In genomic region chr19:17775943-17776342, GRCm38 (mm10) we compare ENCODE assay signal across 28 mouse cellular contexts.
A peak's percentile ranks its signal among the peaks of the same experiment; 100 is the strongest.
DNase-seq lines count a peak whose midpoint lies in the region; ATAC-seq and TF ChIP-seq lines count a peak whose summit lies in the region.
"Had no signal": no experiment of that assay in that cellular context is flagged by ENCODE, and none has a peak within 500 bp of the region (broad histone marks: within the 10 kb centered on the region; RNA-seq: fewer than 3 reads in every experiment).

No protein-coding gene starts in this region.

- no peak overlapping the region for H3K4me3 ChIP-seq in liver, embryonic 16.5 days (ENCODE audit: low read depth, low read length)
- no peak overlapping the region for H3K4me3 ChIP-seq in intestine, embryonic 16.5 days (ENCODE audit: low read length)
- no peak overlapping the region for H3K4me3 ChIP-seq in stomach, embryonic 16.5 days (replicated peaks; ENCODE audit: low read length)
- H3K4me3 ChIP-seq: embryonic facial prominence, embryonic 13.5 days; forebrain, embryonic 10.5 days; forebrain, embryonic 15.5 days; heart, embryonic 10.5 days; heart, embryonic 15.5 days; kidney, embryonic 15.5 days; layer of hippocampus, adult 2 months; liver, embryonic 13.5 days; megakaryocyte, embryonic 14.5 days had no signal

- no peaks in the 10 kb centered on the region for H3K36me3 ChIP-seq in liver, embryonic 16.5 days (ENCODE audit: control insufficient read depth, insufficient read depth)
- H3K36me3 ChIP-seq in intestine, embryonic 16.5 days (ENCODE audit: control insufficient read depth, insufficient read depth, low read length) = no peaks in the 10 kb centered on the region
- no peaks in the 10 kb centered on the region for H3K36me3 ChIP-seq in stomach, embryonic 16.5 days (ENCODE audit: control insufficient read depth, insufficient read depth, low read length)
- H3K36me3 ChIP-seq: embryonic facial prominence, embryonic 13.5 days; forebrain, embryonic 10.5 days; forebrain, embryonic 15.5 days; heart, embryonic 10.5 days; heart, embryonic 15.5 days; kidney, embryonic 15.5 days; liver, embryonic 13.5 days had no signal

- H3K27ac ChIP-seq in liver, embryonic 16.5 days (ENCODE audit: low read length) = no peak overlapping the region
- peak overlapping the region; percentile 36; the same call in 1 of the 2 replicates for H3K27ac ChIP-seq in intestine, embryonic 16.5 days (ENCODE audit: low read length)
- no peak overlapping the region for H3K27ac ChIP-seq in stomach, embryonic 16.5 days (ENCODE audit: low read length)
- H3K27ac ChIP-seq: embryonic facial prominence, embryonic 13.5 days; forebrain, embryonic 10.5 days; forebrain, embryonic 15.5 days; heart, embryonic 10.5 days; heart, embryonic 15.5 days; kidney, embryonic 15.5 days; layer of hippocampus, adult 2 months; liver, embryonic 13.5 days had no signal

- TF ChIP-seq POLR2A in brain, embryonic 14.5 days (IDR thresholded peaks at IDR 0.05; ENCODE audit: borderline replicate concordance, extremely low read depth, insufficient read depth, insufficient read length, poor library complexity, severe bottlenecking) = no peak

- no peaks in the 10 kb centered on the region for H3K27me3 ChIP-seq in liver, embryonic 16.5 days (ENCODE audit: control insufficient read depth, insufficient read depth, low read depth, low read length)
- no peaks in the 10 kb centered on the region for H3K27me3 ChIP-seq in intestine, embryonic 16.5 days (replicated peaks; ENCODE audit: control insufficient read depth, insufficient read depth, low read length)
- no peaks in the 10 kb centered on the region for H3K27me3 ChIP-seq in stomach, embryonic 16.5 days (ENCODE audit: control insufficient read depth, insufficient read depth, low read length)
- H3K27me3 ChIP-seq: embryonic facial prominence, embryonic 13.5 days; forebrain, embryonic 15.5 days; heart, embryonic 15.5 days; kidney, embryonic 15.5 days; liver, embryonic 13.5 days; megakaryocyte, embryonic 14.5 days; Patski had no signal

- no peak overlapping the region for H3K9ac ChIP-seq in liver, embryonic 16.5 days (ENCODE audit: low read depth, low read length)
- no peak overlapping the region for H3K9ac ChIP-seq in intestine, embryonic 16.5 days (ENCODE audit: low read depth, low read length)
- no peak overlapping the region for H3K9ac ChIP-seq in stomach, embryonic 16.5 days (ENCODE audit: low read length)
- H3K9ac ChIP-seq: embryonic facial prominence, embryonic 13.5 days; forebrain, embryonic 15.5 days; heart, embryonic 15.5 days; kidney, embryonic 15.5 days; liver, embryonic 13.5 days had no signal

- TF ChIP-seq CTCF in brain, embryonic 14.5 days (IDR thresholded peaks at IDR 0.05; ENCODE audit: borderline replicate concordance, extremely low read depth, insufficient read depth, insufficient read length) = no peak

- no peak overlapping the region for H3K4me2 ChIP-seq in liver, embryonic 16.5 days (ENCODE audit: low read depth, low read length)
- no peak overlapping the region for H3K4me2 ChIP-seq in intestine, embryonic 16.5 days (ENCODE audit: low read depth, low read length)
- H3K4me2 ChIP-seq in stomach, embryonic 16.5 days (ENCODE audit: low read depth, low read length) = no peak overlapping the region
- H3K4me2 ChIP-seq: embryonic facial prominence, embryonic 13.5 days; forebrain, embryonic 15.5 days; heart, embryonic 15.5 days; kidney, embryonic 15.5 days; liver, embryonic 13.5 days had no signal

- DNase-seq in liver = no peak
- peak; percentile 5 for DNase-seq in brain, embryonic 14.5 days (ENCODE audit: low read depth)
- DNase-seq in kidney, adult 18-20 months = no peak
- DNase-seq: adrenal gland, postnatal 14 days; cerebellum, adult 18-20 months; cerebellum, postnatal 10 days; gastrocnemius, postnatal 25 days; heart, adult 11 months; kidney, adult 11 months; kidney, postnatal 25 days; liver, embryonic 13.5 days; lung, postnatal 36 days; thymus, adult 18-20 months; thymus, postnatal 25 days had no signal

- H3K9me3 ChIP-seq in liver, embryonic 16.5 days (replicated peaks; ENCODE audit: control insufficient read depth, low read length) = no peaks in the 10 kb centered on the region
- no peaks in the 10 kb centered on the region for H3K9me3 ChIP-seq in intestine, embryonic 16.5 days (ENCODE audit: control insufficient read depth, low read length)
- no peaks in the 10 kb centered on the region for H3K9me3 ChIP-seq in stomach, embryonic 16.5 days (replicated peaks; ENCODE audit: control insufficient read depth, low read length)
- H3K9me3 ChIP-seq: embryonic facial prominence, embryonic 13.5 days; forebrain, embryonic 10.5 days; forebrain, embryonic 15.5 days; heart, embryonic 10.5 days; heart, embryonic 15.5 days; kidney, embryonic 15.5 days; liver, embryonic 13.5 days had no signal

- peak; percentile 60 for ATAC-seq in liver, embryonic 16.5 days (ENCODE audit: low read depth)
- ATAC-seq in intestine, embryonic 16.5 days = peak; percentile 97
- peak; percentile 71; the same call in 1 of the 2 replicates for ATAC-seq in stomach, embryonic 16.5 days (ENCODE audit: insufficient read depth, low FRiP score)
- no peak for ATAC-seq in activated CD4-positive, CD25-positive, alpha-beta regulatory T cell, adult 4 months
- ATAC-seq: forebrain, embryonic 15.5 days; hindbrain, embryonic 16.5 days; Patski had no signal

- no peaks in the 10 kb centered on the region for H3K4me1 ChIP-seq in liver, embryonic 16.5 days (ENCODE audit: control insufficient read depth, low read depth, low read length)
- H3K4me1 ChIP-seq in intestine, embryonic 16.5 days (ENCODE audit: control insufficient read depth, insufficient read depth, low read length) = peaks cover 26% of the 10 kb centered on the region
- no peaks in the 10 kb centered on the region for H3K4me1 ChIP-seq in stomach, embryonic 16.5 days (ENCODE audit: control insufficient read depth, insufficient read depth, low read length)
- H3K4me1 ChIP-seq: forebrain, embryonic 10.5 days; forebrain, embryonic 15.5 days; heart, embryonic 10.5 days; heart, embryonic 15.5 days; liver, embryonic 13.5 days; megakaryocyte, embryonic 14.5 days had no signal

- 55% methylated on average over 2 of the region's 2 CpGs for WGBS in liver, embryonic 16.5 days (ENCODE audit: insufficient replicate concordance)
- 53% methylated on average over 2 of the region's 2 CpGs for WGBS in intestine, embryonic 16.5 days
- WGBS in stomach, embryonic 16.5 days = 50% methylated on average over 2 of the region's 2 CpGs
